Mouse (Mus musculus): ENCODE data around the gene Ttc1.

DNA sequence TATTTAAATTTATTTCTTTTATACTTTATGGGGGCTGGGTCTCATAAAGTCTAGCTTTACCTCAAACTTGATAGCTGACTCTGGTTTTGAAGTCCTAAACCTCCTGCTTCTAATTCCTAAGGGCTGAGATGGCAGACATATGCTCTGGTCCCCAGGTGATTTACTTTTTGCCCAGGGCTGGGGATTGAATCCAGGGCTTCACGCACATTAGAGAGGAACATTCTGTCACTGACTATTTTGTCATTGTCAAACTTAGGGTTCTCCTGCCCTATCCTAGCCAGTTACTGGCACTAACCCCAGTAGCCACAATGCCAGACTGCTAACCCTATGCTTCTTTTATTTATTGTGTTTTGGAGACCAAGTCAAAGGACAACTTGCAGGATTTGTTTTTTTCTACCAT lies 59.0 kb downstream of the Ttc1 start:
- no peak for TF ChIP-seq CTCF (IDR thresholded peaks at IDR 0.05; ENCODE audit: control insufficient read depth, insufficient read depth, insufficient read length)
- no peak for TF ChIP-seq MYOD1 (IDR thresholded peaks at IDR 0.05; ENCODE audit: control insufficient read depth, insufficient read length, low read depth)
- no peak for TF ChIP-seq USF1 (IDR thresholded peaks at IDR 0.05; ENCODE audit: low read depth)
- no peak for TF ChIP-seq MYOG (IDR thresholded peaks at IDR 0.05; ENCODE audit: control insufficient read depth, extremely low read depth, insufficient read length)
- TF ChIP-seq MAX (IDR thresholded peaks at IDR 0.05) = no peak
